Mouse (Mus musculus) kidney, adult 2 months (tissue): ENCODE measurements around the gene Brms1.

Source experiments
- CTCF ChIP-seq: fragments of 200-500 bp; conservative IDR thresholded peaks from 2 replicates; pipeline ENCODE4 v1.5.1; 2011; ENCODE audit warnings: low read depth, mild to moderate bottlenecking, control low read depth, low read length, moderate library complexity, mixed read lengths; ENCODE audit not compliant: insufficient read depth, insufficient read length
- POLR2A ChIP-seq: fragments of 200-500 bp; IDR thresholded peaks from one replicate; pipeline ENCODE4 v1.6.1; 2011; ENCODE audit warnings: low read depth, low read length, control low read depth

DNA sequence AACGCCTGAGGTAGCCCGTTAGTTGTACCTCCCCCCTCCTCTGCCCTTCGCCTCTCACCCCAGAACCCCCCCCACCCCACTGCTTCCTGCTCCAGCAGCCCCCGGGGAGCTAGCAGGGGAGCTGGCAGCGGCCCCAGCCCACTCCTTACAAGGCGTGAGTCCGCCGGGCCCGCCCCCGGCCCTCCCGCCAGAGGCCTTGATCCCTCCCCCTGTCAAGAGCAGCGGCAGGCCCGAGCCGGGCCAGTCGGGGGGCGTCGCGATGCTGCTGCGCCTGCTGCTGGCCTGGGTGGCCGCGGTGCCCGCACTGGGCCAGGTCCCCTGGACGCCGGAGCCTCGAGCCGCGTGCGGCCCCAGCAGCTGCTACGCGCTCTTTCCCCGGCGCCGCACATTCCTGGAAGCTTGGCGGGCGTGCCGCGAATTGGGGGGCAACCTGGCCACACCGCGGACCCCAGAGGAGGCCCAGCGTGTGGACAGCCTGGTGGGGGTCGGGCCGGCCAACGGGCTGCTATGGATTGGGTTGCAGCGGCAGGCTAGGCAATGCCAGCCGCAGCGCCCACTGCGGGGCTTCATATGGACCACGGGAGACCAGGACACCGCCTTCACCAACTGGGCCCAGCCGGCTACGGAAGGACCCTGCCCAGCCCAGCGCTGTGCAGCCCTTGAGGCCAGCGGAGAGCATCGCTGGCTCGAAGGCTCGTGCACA lies 26.9 kb downstream of the Brms1 start, which contains the start of gene Cd248:
- no peak for TF ChIP-seq POLR2A
- no peak for TF ChIP-seq CTCF
